Comparison of ENCODE assay signal across 8 mouse cellular contexts in genomic region chr4:141793282-141794151, GRCm38 (mm10). TPM values are rescaled to one million over a fixed set of nuclear protein-coding genes. Genes with fewer than 3 reads are reported as not detected.
DNase-seq lines count a peak whose midpoint lies in the region; ATAC-seq and TF ChIP-seq lines count a peak whose summit lies in the region.

Casp9 (plus strand) TSS chr4:141793612.

- H3K9ac ChIP-seq in hindbrain, postnatal 0 days (replicated peaks; ENCODE audit: low read length): peak within 1 kb of the TSS; percentile 68

- intact Hi-C loops in gastrocnemius, adult 2 months (cut with DNase I): loop anchor here (5.0 kb wide), 1 partner anchor 71 kb away; the partner anchor contains the start of gene Ddi2
- intact Hi-C loops in left cerebral cortex, adult 2 months (cut with DNase I): loop anchor here (2.0 kb wide), 1 partner anchor 71 kb away; the partner anchor contains the start of gene Ddi2

- H3K4me1 ChIP-seq in hindbrain, postnatal 0 days (ENCODE audit: insufficient read depth, low read length): peaks cover 11% of the 10 kb centered on the region

- TF ChIP-seq CTCF in gastrocnemius, adult 2 months (IDR thresholded peaks at IDR 0.05): no peak; the same call in 1 of the 2 replicates
- TF ChIP-seq CTCF in hindbrain, postnatal 0 days (IDR thresholded peaks at IDR 0.05; ENCODE audit: low read depth): no peak
- no peak; the same call in 1 of the 2 replicates for TF ChIP-seq CTCF in left cerebral cortex, adult 2 months (IDR thresholded peaks at IDR 0.05)

- under 1% methylated on average over 67 of the region's 80 CpGs for WGBS in hindbrain, postnatal 0 days

- H3K9me3 ChIP-seq in hindbrain, postnatal 0 days (ENCODE audit: low read length): no peaks in the 10 kb centered on the region

- H3K4me2 ChIP-seq in hindbrain, postnatal 0 days (ENCODE audit: low read depth, low read length): peak within 1 kb of the TSS; percentile 65

- peak within 1 kb of the TSS; percentile 94 for H3K27ac ChIP-seq in gastrocnemius, adult 2 months
- peak within 1 kb of the TSS; percentile 94 for H3K27ac ChIP-seq in hindbrain, postnatal 0 days
- peak within 1 kb of the TSS; percentile 96 for H3K27ac ChIP-seq in left cerebral cortex, adult 2 months

- H3K36me3 ChIP-seq in hindbrain, postnatal 0 days (ENCODE audit: insufficient read depth, low read length): no peaks in the 10 kb centered on the region

- DNase-seq in WW6 (ENCODE audit: low read depth, low spot score): peak; percentile 94
- DNase-seq in cerebellum, postnatal 4 days (ENCODE audit: low spot score in 2 of 2): peak; percentile 94 to 97
- DNase-seq in gastrocnemius, adult 2 months: peak; percentile 98
- peak; percentile 96 for DNase-seq in hindbrain, postnatal 0 days (ENCODE audit: low spot score)
- DNase-seq in left cerebral cortex, adult 2 months (ENCODE audit: extremely low spot score in 1 of 2, low spot score in 2 of 2): peak; percentile 95 to 96
- peak; percentile 95 for DNase-seq in right cerebral cortex, adult 2 months (ENCODE audit: low spot score in 2 of 2)
- DNase-seq in urinary bladder, postnatal 14 days (ENCODE audit: low spot score): peak; percentile 99

- no peaks in the 10 kb centered on the region for H3K27me3 ChIP-seq in hindbrain, postnatal 0 days (ENCODE audit: insufficient read depth, low read length)

- ATAC-seq in hindbrain, postnatal 0 days: peak; percentile 84
- peak; percentile 70 for ATAC-seq in megakaryocyte, adult 5-6 weeks (ENCODE audit: poor library complexity, severe bottlenecking)

- peak within 1 kb of the TSS; percentile 98 for H3K4me3 ChIP-seq in gastrocnemius, adult 2 months
- peak within 1 kb of the TSS; percentile 72 for H3K4me3 ChIP-seq in hindbrain, postnatal 0 days (ENCODE audit: low read length)
- peak within 1 kb of the TSS; percentile 57 for H3K4me3 ChIP-seq in left cerebral cortex, adult 2 months

RNA-seq across cellular contexts. Expression of gene Casp9, which starts in this region (rescaled TPM):
- 1 to 10 TPM; 2.2 to 2.5 TPM for total RNA-seq in gastrocnemius, adult 2 months (2021)
- 25.9 and 29.1 TPM in 2 replicates for total RNA-seq in hindbrain, postnatal 0 days (2014; rRNA removed)
- 17.9 and 20.3 TPM in 2 replicates for polyA plus RNA-seq in hindbrain, postnatal 0 days (2015; fragmentation: Nextera tagmentation; extraction: Ambion mirVana)
- total RNA-seq in left cerebral cortex, adult 2 months (2021): 10 to 100 TPM; 22.1 to 22.4 TPM
- total RNA-seq in megakaryocyte, adult 5-6 weeks (2015): 14.9 and 16.3 TPM in 2 replicates
- 17.3 and 22.1 TPM in 2 replicates for total RNA-seq in megakaryocyte, adult 5-6 weeks (2017)

Comparison
In these comparisons a context has a peak if more than half of its experiments do, and no peak if none do; other contexts are left out.
1. Peak in every context shown above with its lines: DNase-seq, ATAC-seq, H3K4me3 ChIP-seq and H3K27ac ChIP-seq.